Mouse (Mus musculus): Measurements from ENCODE around the gene Wee1. TPM values are rescaled to one million over a fixed set of nuclear protein-coding genes. Genes with fewer than 3 reads are reported as not detected.
"Not testable (repeated sequence)": the region's sequence is repeated elsewhere in the genome, so short reads cannot be mapped to it uniquely, and the experiment has no call there.

Wee1 gene
- polyA plus RNA-seq, 1 experiment from 2014 or later = 38.1 TPM

DNA sequence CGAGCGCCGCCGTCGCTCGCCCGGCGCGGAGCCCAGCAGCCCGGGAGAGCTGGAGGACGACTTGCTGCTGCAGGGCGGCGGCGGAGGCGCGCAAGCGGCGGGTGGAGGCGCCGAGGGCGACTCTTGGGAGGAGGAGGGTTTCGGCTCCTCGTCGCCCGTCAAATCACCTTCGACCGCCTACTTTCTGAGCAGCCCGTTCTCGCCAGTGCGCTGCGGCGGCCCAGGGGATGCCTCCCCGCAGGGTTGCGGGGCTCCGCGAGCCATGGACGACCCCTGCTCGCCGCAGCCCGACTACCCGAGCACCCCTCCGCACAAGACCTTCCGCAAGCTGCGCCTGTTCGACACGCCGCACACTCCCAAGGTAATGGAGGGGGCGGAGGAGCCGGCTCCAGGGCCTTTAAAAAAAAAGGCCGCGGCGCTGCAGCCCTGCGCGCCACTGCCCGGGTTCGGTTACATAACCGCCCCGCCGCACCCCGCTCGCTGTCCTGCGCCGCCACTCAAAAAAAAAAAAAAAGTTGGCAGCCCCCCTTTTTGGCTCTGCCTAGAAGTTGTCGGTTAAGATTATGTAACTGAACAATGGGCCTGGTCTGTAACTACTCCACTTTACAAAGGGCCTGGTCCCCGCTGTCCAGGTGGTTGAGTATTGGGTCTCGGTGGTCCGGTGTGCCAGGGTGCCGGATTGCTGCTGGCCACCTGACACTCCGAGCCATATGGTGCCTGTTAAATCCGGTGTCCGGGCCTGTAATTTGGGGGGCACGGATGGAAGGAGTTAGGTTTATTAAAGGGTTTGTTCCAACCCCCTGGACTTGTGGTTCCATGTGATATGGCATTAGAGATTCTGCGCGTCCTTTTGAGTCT is 948 bp downstream of the Wee1 start:
- Histone ChIP-seq H3K4me2 (peak overlapping the region; percentile 76), H3K27me3 (replicated peaks) (no peaks in the 10 kb centered on the region), H3K9me3 (replicated peaks) (no peaks in the 10 kb centered on the region), H3K36me3 (peaks cover 16% of the 10 kb centered on the region), H3K4me3 (peak overlapping the region; percentile 93), H3K4me1 (replicated peaks) (peaks cover 29% of the 10 kb centered on the region), H3K27ac (ENCODE audit: poor library complexity, severe bottlenecking) (peak overlapping the region; percentile 97), H3K9ac (peak overlapping the region; percentile 98)
- peak; percentile 8; the same call in 1 of the 2 replicates for ATAC-seq (ENCODE audit: insufficient number of reproducible peaks, low FRiP score)
- WGBS = 0% methylated on average over 69 of the region's 74 CpGs

- peak overlapping the region; percentile 76 for H3K4me2 ChIP-seq
- H3K9ac ChIP-seq = peak overlapping the region; percentile 98
- peak overlapping the region; percentile 97 for H3K27ac ChIP-seq (ENCODE audit: poor library complexity, severe bottlenecking)
- WGBS = 41% methylated on average over 12 of the region's 12 CpGs
- H3K36me3 ChIP-seq = peaks cover 25% of the 10 kb centered on the region
- no peaks in the 10 kb centered on the region for H3K9me3 ChIP-seq (replicated peaks)
- H3K4me3 ChIP-seq = peak overlapping the region; percentile 93
- H3K27me3 ChIP-seq (replicated peaks) = no peaks in the 10 kb centered on the region
- peaks cover 21% of the 10 kb centered on the region; the same call in 1 of the 2 replicates for H3K4me1 ChIP-seq (replicated peaks)
- no peak for ATAC-seq (ENCODE audit: insufficient number of reproducible peaks, low FRiP score)
Observed at GRCm38 (mm10) chr7:110123844-110124555, 2.2 kb downstream of the Wee1 start.

- peaks cover 63% of the 10 kb centered on the region for H3K36me3 ChIP-seq
- H3K4me1 ChIP-seq (replicated peaks) = peaks cover 10% of the 10 kb centered on the region; the same call in 1 of the 2 replicates
- no peak for ATAC-seq (ENCODE audit: insufficient number of reproducible peaks, low FRiP score)
- no peaks in the 10 kb centered on the region for H3K27me3 ChIP-seq (replicated peaks)
- H3K9ac ChIP-seq = no peak overlapping the region
- no peak overlapping the region for H3K27ac ChIP-seq (ENCODE audit: poor library complexity, severe bottlenecking)
- no peaks in the 10 kb centered on the region for H3K9me3 ChIP-seq (replicated peaks)
- H3K4me3 ChIP-seq = no peak overlapping the region
- WGBS = 94% methylated on average over 2 of the region's 2 CpGs
- no peak overlapping the region for H3K4me2 ChIP-seq
Observed at GRCm38 (mm10) chr7:110128566-110128965, 6.7 kb downstream of the Wee1 start.

DNA sequence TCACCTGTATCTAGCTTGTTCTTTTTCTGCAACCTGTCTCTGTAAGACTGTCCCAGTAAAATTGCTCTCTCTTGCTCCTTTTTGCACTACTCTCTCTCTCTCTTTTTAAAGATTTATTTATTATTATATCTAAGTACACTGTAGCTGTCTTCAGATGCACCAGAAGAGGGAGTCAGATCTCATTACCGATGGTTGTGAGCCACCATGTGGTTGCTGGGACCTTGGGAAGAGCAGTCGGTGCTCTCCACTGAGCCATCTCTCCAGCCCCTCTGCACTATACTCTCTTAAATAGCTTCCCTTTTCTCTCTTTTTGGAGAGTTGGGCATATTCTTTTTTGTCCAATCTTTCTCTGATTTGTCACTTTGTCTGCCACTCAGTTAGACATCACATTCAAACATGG is 10.4 kb downstream of the Wee1 start:
- H3K4me2 ChIP-seq; H3K4me1 ChIP-seq (replicated peaks); H3K27me3 ChIP-seq (replicated peaks); ATAC-seq (ENCODE audit: insufficient number of reproducible peaks, low FRiP score); H3K27ac ChIP-seq (ENCODE audit: poor library complexity, severe bottlenecking); H3K9ac ChIP-seq; H3K4me3 ChIP-seq; H3K9me3 ChIP-seq (replicated peaks): not testable (repeated sequence)
- H3K36me3 ChIP-seq = peaks cover 84% of the 10 kb centered on the region
- 83% methylated on average over 2 of the region's 2 CpGs for WGBS

GRCm38 (mm10) chr7:110133988-110134387 is 12.1 kb downstream of the Wee1 start:
- Histone ChIP-seq H3K4me3 (no peak overlapping the region), H3K27ac (ENCODE audit: poor library complexity, severe bottlenecking) (no peak overlapping the region), H3K27me3 (replicated peaks) (no peaks in the 10 kb centered on the region), H3K36me3 (peaks cover 85% of the 10 kb centered on the region), H3K9me3 (replicated peaks) (no peaks in the 10 kb centered on the region), H3K4me1 (replicated peaks) (no peaks in the 10 kb centered on the region), H3K4me2 (no peak overlapping the region), H3K9ac (no peak overlapping the region)
- ATAC-seq (ENCODE audit: insufficient number of reproducible peaks, low FRiP score) = no peak
- 91% methylated on average over 5 of the region's 5 CpGs for WGBS

GRCm38 (mm10) chr7:110138538-110138937 is 16.7 kb downstream of the Wee1 start:
- 81% methylated on average over 2 of the region's 2 CpGs for WGBS

GRCm38 (mm10) chr7:110143863-110144262 is 22.0 kb downstream of the Wee1 start:
- no peak for ATAC-seq (ENCODE audit: insufficient number of reproducible peaks, low FRiP score)

More at GRCm38 (mm10) chr7:110138538-110138937, 16.7 kb downstream of the Wee1 start:
- H3K36me3 ChIP-seq = peaks cover 84% of the 10 kb centered on the region
- no peak overlapping the region for H3K27ac ChIP-seq (ENCODE audit: poor library complexity, severe bottlenecking)
- no peak for ATAC-seq (ENCODE audit: insufficient number of reproducible peaks, low FRiP score)
- H3K27me3 ChIP-seq (replicated peaks) = no peaks in the 10 kb centered on the region
- H3K4me3 ChIP-seq = no peak overlapping the region
- H3K9me3 ChIP-seq (replicated peaks) = no peaks in the 10 kb centered on the region
- no peak overlapping the region for H3K9ac ChIP-seq
- H3K4me1 ChIP-seq (replicated peaks) = 0 out of 2 replicates have a peak, but pooled peaks cover 3% of the 10 kb centered on the region
- no peak overlapping the region for H3K4me2 ChIP-seq

DNA sequence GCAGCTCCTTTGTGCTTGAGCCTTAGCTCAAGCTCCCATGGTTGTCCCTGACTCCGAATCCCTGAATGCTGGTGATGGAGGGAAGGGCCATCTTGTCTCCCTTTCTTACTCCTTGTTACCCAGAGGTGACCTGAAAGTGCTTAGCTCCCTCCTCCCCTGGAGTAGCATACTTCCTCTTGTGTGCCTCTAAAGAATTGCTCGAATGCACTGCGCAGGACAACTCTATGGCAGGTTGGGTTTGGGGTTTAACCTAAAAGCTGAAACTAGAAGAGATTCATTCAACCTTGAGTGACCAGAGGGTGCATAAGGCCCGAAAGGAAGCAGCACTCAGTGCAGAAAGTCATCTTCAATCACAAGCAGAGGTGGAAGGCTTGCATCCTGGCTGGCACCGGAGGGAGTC is 31.0 kb downstream of the Wee1 start:
- 83% methylated on average over 5 of the region's 5 CpGs for WGBS
- no peaks in the 10 kb centered on the region for H3K9me3 ChIP-seq (replicated peaks)
- ATAC-seq (ENCODE audit: insufficient number of reproducible peaks, low FRiP score) = no peak

More at GRCm38 (mm10) chr7:110143863-110144262, 22.0 kb downstream of the Wee1 start:
- H3K27me3 ChIP-seq (replicated peaks) = no peaks in the 10 kb centered on the region
- H3K9ac ChIP-seq = no peak overlapping the region
- no peaks in the 10 kb centered on the region for H3K9me3 ChIP-seq (replicated peaks)
- H3K4me2 ChIP-seq = no peak overlapping the region
- peaks cover 63% of the 10 kb centered on the region for H3K36me3 ChIP-seq
- H3K27ac ChIP-seq (ENCODE audit: poor library complexity, severe bottlenecking) = no peak overlapping the region
- H3K4me1 ChIP-seq (replicated peaks) = 0 out of 2 replicates have a peak, but pooled peaks cover 3% of the 10 kb centered on the region
- WGBS = 94% methylated on average over 1 of the region's 1 CpGs
- H3K4me3 ChIP-seq = no peak overlapping the region

DNA sequence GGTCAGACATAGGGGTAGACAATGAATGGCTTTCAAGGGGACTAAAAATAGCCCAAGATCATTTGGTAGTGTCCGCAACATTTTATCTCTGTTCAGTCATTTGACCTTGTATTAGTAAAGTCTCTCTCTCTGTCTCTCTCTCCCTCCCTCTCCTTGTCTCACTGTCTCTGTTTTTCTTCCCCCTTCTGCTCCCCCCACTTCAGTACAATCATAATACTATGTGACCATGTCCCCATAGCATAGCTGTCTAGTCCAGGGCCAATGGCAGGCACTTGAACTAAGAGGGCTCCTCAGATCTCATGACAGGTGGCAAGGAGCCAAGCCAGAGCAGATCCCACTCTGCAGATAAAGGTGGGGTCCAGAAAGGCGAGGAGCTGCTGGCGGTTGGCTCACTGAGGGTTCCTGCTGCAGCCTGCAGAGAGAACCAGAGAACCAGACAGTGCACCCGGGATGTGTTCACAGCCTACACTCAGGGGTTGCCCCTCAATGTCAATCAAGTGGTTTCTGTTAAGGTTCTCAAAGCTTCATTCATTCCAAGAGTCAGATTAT is 34.9 kb downstream of the Wee1 start:
- no peak overlapping the region for H3K4me3 ChIP-seq
- peak; percentile 89 for ATAC-seq (ENCODE audit: insufficient number of reproducible peaks, low FRiP score)
- peak overlapping the region; percentile 95 for H3K27ac ChIP-seq (ENCODE audit: poor library complexity, severe bottlenecking)
- WGBS = 8% methylated on average over 4 of the region's 4 CpGs
- no peaks in the 10 kb centered on the region for H3K9me3 ChIP-seq (replicated peaks)
- H3K9ac ChIP-seq = no peak overlapping the region
- H3K4me2 ChIP-seq = peak overlapping the region; percentile 40
- no peaks in the 10 kb centered on the region for H3K36me3 ChIP-seq
- H3K27me3 ChIP-seq (replicated peaks) = no peaks in the 10 kb centered on the region
- peaks cover 33% of the 10 kb centered on the region for H3K4me1 ChIP-seq (replicated peaks)

More for the DNA sequence above, 31.0 kb downstream of the Wee1 start:
- Histone ChIP-seq H3K27ac (ENCODE audit: poor library complexity, severe bottlenecking) (no peak overlapping the region), H3K27me3 (replicated peaks) (no peaks in the 10 kb centered on the region), H3K4me1 (replicated peaks) (peaks cover 23% of the 10 kb centered on the region), H3K36me3 (0 out of 2 replicates have a peak, but pooled peaks cover 3% of the 10 kb centered on the region), H3K4me2 (no peak overlapping the region), H3K4me3 (no peak overlapping the region), H3K9ac (no peak overlapping the region)

- peak; percentile 29; the same call in 1 of the 2 replicates for ATAC-seq (ENCODE audit: insufficient number of reproducible peaks, low FRiP score)
- WGBS = 9% methylated on average over 7 of the region's 7 CpGs
- Histone ChIP-seq H3K9me3 (replicated peaks) (no peaks in the 10 kb centered on the region), H3K27ac (ENCODE audit: poor library complexity, severe bottlenecking) (peak overlapping the region; percentile 95), H3K4me2 (peak overlapping the region; percentile 40), H3K9ac (peak overlapping the region; percentile 26; the same call in 1 of the 2 replicates), H3K4me1 (replicated peaks) (peaks cover 33% of the 10 kb centered on the region), H3K4me3 (no peak overlapping the region), H3K27me3 (replicated peaks) (no peaks in the 10 kb centered on the region), H3K36me3 (no peaks in the 10 kb centered on the region)
Observed at GRCm38 (mm10) chr7:110157261-110157910, 35.5 kb downstream of the Wee1 start.

Measured in heart, embryonic 12.5 days (tissue).